Mouse (Mus musculus) T-helper 17 cell (primary cell): ENCODE measurements around the gene Nutf2.

Experiments used
- in situ Hi-C, 2 experiments: fragments of 300-600 bp; cut with MboI, MseI; formaldehyde crosslinking; loops; 1 replicate in 1 of 2; 2 replicates in 1 of 2; pipeline ENCODE4 v1.15.1; 2025; ENCODE audit warnings: high pct_unique_total_duplicates in 2 of 2

Gene Nutf2

DNA sequence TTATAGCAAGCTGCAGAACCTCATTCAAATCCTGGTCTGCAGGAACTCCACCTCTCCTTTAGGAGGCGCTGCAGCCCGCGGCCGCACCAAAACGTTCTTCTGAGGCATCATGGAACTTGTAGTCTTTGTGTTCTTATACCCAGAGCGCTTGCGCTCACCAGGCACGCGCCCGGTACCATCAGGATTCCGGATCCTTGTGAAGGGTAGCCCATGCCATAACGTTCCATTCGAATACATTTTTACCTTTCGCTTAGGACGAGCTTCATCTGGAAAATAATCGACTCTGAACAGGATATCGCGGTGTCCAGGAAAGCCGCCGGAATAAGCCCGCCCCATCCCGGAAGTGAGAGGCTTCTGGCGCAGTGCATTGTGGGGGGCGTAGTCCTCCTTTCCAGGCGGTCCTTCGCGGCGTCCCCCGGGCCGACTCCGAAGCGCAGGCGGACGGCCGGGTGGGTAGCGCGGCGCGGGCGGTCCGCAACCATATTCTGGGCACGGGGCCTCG lies 5.6 kb upstream of the Nutf2 start, which contains the start of gene Thap11:
Gene Thap11, plus strand, starts transcription at position 418 of the 502 bp plus-strand sequence.
- in situ Hi-C loops, result no loop called here

DNA sequence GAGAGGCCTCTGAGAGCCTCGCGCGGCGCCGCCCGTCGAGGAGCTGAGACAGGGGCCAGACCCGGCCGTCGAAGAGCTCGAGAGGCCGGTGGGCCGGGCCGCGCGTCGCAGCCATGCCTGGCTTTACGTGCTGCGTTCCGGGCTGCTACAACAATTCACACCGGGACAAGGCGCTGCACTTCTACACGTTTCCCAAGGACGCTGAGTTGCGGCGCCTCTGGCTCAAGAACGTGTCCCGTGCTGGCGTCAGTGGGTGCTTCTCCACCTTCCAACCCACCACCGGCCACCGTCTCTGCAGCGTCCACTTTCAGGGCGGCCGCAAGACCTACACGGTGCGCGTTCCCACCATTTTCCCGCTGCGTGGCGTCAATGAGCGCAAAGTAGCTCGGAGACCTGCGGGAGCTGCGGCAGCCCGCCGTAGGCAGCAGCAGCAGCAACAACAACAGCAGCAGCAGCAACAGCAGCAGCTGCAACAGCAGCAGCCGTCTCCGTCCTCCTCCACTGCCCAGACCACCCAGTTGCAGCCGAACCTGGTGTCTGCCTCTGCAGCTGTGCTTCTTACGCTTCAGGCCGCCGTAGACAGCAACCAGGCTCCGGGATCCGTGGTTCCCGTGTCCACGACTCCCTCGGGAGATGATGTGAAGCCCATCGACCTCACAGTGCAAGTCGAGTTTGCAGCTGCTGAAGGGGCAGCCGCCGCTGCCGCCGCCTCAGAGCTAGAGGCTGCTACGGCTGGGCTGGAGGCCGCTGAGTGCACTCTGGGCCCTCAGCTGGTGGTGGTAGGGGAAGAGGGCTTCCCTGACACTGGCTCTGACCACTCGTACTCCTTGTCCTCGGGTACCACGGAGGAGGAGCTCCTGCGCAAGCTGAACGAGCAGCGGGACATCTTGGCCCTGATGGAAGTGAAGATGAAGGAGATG lies 4.9 kb upstream of the Nutf2 start:
- in situ Hi-C loops, result no loop called here

DNA sequence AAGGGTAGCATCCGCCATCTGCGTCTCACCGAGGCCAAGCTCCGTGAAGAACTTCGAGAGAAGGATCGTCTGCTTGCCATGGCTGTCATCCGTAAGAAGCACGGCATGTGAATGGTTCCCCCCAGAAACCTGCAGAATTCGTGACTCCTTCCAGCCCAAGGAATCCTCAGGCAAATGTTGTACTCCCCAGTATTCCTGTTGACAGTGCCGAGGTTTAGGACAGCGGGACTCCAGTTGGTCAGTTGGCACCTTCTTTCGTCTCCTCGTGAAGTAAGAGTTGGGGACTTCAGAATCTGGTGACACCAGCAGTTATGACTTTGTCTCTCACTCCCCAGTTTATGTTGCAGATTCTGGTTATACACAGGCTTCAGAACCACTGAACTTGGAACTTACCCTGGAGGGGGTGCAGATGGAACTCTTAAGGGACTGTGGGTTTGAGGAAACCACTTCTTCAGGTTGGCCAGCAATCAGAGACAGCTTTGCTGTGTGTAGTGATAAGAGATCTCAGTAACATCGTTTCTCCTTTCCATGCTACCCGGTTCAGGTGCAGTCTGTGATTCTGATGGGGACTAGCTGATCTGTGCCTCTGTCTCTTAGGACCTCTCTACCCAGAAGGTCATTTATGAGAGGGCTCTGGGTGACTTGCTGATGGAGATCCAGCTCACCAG lies 4.1 kb upstream of the Nutf2 start:
- in situ Hi-C loops, result no loop called here

DNA sequence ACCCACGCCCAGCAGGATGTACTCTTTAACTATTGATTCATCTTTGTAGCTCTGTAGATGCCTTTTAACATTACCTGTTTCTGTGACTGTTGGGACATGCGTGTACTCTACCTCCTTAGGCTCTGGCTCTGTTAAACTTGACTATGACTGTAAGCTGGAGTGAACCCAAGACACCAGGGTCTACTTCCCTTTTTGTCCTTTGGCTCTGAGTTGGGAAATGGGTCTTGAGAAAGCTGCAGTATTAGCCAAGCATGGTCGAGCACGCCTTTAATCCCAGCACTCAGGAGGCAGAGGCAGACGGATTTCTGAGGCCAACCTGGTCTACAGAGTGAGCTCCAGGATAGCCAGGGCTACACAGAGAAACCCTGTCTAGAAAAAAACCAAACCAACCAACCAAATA lies 1.9 kb upstream of the Nutf2 start:
- in situ Hi-C loops, result no loop called here

DNA sequence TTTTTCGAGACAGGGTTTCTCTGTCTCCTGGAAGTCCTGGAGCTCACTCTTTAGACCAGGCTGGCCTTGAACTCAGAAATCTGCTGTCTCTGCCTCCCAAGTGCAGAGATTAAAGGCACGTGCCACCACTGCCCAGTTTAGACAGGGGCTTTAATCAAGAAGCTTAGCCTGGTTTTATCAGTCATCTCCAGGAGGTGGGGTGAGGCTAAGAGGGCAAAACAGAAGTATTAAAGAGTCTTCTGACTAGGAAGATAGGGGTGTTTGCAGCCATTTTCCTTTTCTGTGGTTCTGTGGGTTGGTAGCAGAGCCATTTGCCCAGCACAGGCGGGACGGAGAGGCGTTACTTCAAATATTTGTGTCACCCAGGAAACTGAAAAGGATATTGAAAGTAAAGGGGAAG lies 1.1 kb upstream of the Nutf2 start:
- in situ Hi-C loops, result no loop called here

DNA sequence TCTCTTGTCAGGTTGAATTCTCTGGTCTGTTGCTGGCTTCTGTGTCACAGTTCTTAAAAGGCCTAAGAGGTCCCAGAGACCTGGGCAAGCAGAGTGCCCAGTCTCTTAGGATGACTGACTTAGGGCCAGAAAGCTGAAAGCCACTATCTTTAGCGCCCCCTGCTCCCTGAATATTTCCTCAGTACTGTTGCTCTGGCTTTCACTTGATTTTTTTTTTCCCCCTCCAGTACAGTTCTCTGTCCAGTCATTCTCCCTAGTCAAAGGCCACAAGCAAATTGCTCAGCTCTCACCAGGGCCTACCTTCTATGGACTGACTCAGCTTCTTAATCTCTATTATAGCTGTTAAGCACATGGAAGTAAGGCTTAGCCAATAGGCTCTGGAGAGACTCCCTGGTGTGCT lies 1.6 kb downstream of the Nutf2 start:
- in situ Hi-C loops, result no loop called here

DNA sequence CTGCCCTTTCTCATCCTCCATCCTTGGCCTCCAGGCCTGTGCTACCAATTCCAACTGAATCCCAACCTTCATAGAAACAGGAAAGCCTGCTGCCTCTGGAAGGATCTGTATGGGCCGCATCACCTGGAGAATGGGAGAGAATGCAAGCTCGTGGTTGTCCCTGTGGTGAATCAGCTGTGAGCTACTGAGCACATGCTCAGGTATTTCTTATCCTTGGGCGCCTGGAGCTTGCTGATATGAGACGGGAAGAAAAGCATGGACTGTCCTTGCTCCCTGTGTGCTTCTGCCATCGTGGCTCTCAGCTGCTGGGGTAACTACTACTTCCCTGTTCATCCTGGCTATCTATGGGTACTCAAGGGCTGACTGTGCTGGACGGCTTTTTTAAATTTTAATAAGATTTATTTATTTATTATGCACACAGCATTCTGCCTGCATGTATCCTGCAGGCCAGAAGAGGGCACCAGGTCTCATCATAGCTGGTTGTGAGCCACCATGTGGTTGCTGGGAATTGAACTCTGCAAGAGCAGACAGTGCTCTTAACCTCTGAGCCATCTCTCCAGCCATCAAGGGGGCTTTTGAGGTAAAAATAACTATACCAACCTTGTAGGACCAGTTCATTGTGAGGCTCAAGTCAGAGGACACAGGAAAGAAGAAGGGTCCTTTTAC lies 6.1 kb downstream of the Nutf2 start:
- in situ Hi-C loops, result no loop called here

DNA sequence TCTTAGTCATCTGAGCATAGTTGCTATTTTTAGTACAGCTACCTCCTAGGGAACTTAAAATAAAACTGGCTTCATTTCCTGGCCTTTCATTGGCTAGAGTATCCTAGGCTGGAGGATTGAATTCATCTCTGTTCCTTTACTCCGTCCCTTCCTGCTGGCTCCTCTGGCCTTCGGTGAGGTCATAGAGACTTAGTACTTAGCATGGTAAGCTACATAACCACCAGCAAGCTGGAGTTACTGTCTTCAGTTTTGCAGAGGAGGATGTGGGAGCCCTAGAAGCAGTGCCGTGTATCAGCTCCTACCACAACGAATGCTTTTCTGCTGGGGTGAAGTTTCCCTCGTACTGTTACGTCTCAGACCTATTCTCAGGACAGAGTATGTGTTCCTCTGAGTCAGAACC lies 13.9 kb downstream of the Nutf2 start:
- in situ Hi-C loops, result no loop called here

DNA sequence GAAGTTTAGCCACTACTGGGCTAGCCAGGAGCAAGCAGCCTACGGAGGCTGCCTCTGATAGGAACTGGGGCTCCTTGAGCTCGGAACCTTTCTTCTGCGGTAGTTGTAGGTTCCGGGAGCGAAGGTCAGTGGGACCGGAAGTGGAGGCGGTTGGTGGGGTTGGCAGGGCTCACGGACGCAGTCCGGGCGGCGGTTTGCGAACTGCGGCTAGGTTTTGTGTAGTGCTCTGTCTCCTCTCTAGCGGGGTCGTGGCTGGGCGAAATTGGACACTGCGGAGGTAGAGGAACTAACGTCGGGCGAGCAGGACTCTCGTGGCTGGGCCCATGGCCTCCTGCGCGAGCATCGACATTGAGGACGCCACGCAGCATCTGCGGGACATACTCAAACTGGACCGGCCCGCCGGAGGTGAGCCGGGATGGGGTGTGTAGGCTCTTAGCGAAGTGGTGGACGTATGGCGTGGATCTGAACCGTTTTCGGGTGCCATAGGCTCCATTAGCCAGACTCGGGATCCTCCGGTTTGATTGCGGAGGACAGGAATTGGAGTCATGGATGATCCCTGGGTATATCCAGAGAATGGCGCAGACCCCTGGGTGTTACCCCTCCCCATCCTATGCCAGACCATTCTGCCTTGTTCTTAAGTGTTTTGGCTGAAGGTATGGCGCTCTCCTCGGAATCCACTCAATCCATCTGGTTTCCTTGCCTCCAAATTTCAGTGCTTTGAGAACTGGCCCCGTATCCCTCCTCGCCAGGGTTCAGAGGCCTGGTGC lies 20.6 kb downstream of the Nutf2 start, which contains the start of gene Edc4:
Gene Edc4, plus strand, starts transcription at position 128 of the 767 bp plus-strand sequence.
- in situ Hi-C loops, result no loop called here

DNA sequence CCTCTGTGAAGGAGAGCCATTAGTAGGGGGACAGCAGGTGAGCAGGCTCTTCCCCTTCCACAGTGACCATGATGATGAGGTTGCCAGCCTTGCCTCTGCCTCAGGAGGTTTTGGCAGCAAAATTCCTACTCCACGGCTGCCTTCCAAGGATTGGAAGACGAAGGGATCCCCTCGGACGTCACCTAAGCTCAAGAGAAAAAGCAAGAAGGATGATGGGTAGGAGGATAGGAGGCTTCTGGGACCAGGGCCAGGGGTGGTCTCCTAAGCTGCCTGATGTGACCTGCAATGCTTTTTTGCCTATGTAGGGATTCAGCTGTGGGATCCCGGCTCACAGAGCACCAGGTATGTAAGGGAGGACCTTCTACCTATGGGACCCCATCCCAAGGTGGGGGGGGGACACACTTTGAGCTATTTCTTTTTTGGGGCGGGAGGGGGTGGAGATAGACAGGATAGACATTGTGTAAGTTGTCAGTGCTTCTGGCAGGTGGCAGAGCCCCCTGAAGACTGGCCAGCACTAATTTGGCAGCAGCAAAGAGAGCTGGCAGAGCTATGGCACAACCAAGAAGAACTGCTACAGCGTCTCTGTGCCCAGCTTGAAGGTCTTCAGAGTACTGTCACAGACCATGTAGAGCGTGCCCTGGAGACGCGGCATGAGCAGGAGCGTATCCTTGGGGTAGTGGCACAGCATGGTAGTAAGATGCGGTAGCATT lies 29.5 kb downstream of the Nutf2 start:
- in situ Hi-C loops, result loop anchor here (5.0 kb wide), 1 partner anchor 42 kb away; the partner anchor contains the start of gene Ctrl (in 2 of the 2)

DNA sequence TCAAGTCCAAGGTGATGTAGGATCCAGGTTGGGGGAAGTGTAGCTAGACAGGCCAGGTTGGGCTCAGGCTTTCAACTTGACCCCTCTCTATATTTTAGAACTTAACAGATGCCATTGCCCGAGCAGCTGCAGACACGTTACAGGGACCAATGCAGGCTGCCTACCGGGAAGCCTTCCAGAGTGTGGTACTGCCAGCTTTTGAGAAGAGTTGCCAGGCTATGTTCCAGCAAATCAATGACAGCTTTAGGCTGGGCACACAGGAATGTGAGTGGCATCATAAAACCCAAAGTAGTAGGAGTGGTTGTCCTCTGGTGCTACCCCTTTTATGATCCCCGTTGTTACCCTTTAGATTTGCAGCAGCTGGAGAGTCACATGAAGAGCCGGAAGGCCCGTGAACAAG lies 30.5 kb downstream of the Nutf2 start:
- in situ Hi-C loops, result no loop called here

DNA sequence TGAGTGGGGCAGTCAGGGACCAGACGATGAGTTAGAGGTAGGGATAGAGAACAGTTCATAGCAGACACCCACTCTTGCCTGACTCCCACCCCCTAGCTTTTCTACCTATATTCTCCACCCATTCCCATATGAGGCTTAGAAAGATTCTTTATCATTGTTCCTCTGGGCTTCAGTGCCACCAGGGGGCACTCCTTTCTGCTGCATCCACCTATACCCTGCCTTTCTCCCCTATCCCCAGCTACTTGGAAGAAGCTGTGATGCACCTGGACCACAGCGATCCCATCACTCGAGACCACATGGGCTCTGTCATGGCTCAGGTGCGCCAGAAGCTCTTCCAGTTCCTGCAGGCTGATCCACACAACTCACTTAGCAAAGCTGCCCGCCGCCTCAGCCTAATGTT lies 32.1 kb downstream of the Nutf2 start:
- in situ Hi-C loops, result no loop called here

DNA sequence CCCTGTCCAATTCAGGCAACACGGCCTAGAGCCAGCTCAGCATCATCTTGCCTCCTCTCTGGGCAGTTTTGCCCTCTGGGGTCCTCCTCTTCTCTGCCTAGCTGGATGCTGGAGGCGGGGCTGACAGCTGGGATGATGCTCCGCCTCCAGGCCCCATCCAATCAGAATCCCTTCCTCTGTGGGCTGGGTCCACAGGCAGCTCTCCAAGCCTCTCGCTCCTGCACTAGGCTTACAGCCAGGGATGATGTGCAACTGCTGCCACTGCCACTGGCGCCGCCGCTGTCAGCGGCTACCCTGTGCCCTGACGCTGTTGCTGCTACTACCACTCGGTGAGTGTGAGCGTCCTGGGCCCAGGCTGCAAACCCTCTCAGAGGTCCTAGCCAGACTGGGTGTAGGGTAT lies 33.0 kb downstream of the Nutf2 start, which contains the start of gene Nrn1l:
Gene Nrn1l, plus strand, starts transcription at position 229 of the 400 bp plus-strand sequence.
- in situ Hi-C loops, result no loop called here

DNA sequence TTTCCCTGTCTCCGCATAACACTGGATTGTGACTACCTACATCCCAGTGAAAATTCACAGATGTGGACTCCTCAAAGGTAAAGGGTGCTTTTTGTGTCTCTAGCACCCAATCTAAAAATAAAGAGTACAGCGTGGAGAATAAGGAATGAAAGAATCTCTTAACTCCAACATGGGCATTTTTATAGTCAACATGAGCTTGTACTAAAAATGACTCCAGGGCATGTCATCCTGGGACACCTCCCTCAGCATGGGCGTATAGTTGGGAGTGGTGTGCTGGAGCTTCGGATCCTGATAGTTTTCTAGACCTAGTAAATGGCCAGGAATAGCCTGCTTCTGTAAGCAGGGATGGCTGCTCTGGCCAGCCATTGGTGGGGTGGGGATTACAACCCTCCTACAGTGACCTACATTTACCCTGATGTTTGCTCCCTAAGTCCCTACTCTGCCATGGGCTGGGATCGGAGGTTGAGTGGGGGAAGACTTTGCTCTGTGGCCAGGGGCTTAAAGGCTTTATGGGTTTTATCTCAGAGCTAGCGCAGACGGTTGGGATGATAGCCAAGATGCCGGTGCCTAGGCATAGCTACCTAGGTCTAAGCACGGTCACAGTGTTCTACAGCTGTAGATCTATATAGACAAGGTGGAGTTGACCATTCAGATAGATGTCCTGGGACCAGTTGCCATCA lies 37.6 kb downstream of the Nutf2 start:
- in situ Hi-C loops, result no loop called here

DNA sequence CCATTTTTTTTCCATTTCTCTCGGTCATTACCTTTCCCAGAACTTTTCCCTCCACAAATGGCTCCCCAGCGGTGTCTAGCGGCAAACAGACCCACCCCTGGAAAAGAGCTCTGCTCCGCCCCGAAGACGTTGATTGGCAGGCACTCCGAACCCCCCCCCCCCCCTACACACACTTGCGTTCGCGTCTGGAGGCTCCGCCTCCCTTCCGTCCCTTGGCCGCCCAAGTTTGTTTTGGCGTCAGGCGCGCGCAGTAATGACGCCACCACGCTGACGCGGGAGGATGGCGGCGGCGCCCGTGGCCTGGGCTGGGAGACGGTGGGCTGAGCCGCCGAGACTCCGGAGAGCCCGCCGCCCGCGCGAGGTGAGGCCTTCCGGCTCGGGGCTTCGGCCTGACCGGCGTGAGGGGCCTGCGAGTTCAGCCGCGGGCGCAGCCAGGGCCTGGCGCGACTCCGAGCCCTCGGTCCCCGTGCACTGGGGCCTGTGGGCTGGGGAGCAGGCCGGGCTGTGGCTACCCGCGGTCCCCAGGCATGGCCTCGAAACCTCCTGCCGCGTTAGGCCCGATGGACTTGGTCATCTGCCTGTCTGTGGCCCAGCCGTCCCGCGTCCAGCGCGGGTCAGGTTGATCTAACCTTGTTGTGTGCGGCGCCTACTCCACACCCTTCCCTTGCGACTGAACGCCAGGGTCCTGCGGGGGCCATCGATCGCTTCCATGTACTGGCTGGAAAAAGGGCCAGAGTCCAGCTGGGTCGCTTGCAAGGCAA lies 40.0 kb downstream of the Nutf2 start, which contains the start of gene Pskh1:
Gene Pskh1, plus strand, starts transcription at position 262 of the 761 bp plus-strand sequence.
- in situ Hi-C loops, result no loop called here

DNA sequence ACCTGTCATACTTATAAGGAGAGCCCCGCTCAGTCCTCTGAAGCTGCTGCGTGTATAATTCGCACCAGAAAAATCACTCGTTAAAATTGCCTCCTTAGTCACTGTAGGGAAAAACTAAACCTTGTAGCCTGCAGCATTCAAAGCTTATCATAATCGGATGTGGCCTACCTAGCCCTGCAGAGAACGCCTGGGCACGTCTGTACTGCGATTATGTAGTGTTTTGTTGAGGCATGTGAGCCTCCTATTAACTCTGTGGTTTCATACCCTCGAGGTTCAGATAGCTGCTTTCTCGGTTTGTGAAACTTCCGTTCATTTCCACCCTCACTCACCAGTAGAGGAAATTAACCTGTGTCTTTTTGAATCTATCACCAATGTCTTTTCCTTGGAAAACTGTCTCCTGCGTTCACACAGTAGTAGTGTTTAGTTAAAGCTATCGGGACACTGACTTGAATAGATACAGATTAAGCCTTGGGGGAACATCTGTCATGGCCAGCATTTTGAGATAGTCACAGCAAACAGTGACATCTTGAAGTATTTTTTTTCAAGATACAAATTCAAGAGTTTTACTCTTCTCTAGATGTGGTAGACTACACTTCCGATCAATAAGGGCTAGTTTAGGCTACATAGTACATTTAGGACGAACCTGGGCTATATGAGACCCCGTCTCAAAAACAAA lies 40.7 kb downstream of the Nutf2 start:
- in situ Hi-C loops, result no loop called here

DNA sequence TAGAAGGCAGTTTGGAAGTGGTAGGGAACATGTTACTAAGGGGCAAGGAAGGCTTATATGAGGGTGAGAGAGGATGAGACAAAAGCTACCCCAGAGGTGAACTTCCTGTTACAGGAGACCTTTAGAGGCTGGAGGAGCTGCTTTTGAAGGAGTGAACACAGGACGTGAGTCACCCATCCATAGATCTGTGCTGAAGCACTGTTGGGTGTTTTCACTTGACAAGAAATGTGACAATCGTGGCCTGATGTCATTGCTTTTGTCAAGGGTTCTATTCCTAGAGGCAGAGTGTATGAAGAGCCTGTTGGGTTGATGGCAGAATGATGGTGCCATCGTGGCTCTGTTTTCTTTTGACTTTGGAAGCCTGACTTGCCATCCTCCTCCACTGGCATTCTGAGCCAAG lies 59.0 kb downstream of the Nutf2 start:
- in situ Hi-C loops, result no loop called here

DNA sequence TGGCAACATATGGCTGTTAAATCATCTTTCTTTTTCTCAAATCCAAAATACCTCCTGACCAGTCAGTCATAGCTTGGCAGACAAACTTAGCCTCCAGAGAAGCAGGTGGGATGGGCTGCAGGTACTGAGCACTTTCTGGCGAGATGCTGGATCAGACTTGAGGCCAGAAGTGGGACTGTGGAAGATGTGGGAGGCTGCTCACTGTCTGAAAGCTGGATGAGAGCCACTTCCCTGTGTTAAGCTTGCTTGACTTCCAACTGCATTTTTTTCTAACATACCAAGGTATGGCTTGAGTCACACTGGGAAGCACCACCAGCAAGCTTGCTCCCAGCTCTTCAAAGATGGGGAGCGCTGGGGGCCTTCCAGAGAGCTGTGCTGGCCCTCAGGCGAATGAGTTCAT lies 64.7 kb downstream of the Nutf2 start:
- in situ Hi-C loops, result no loop called here
